Mouse (Mus musculus) MN1 (cell line): ENCODE data around the gene Rorb.

Source experiments
- DNase-seq: peaks from one replicate; pipeline ENCODE4 v3.0.0-alpha.2; 2016; ENCODE audit warnings: low spot score

Gene Rorb

DNA sequence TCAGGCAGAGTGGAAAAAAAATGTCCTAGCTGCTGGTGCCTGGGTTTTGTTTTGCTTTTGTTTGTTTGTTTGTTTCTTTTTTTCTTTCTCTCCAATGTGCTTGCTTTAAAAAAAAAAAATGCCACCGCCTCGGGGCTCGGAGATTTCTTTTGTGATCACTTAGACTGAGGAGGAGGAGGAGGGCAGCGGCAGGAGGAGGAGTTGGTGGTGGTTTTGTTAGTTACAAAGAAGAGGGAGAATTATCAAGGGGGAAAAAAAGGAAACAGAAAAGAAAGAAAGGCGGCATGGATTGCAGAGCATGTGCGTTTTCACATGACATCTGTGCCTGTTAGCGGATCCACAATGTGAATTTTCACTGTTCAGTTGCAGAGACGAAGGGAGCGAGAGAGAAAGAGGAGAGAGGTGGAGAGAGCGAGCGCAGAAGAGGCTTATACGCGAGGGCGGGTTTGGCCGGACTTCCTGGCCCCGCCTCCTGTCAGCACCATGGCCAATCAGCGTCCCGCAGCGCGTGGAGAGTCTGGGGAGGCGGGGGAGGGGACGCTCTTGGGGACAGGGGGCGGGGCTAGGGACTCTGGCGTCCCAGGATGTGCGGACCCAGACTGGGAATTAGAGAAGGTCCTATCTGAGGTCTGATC, at the start of gene Rorb:
TSS of gene Rorb (minus strand) at position 404 of the 635 bp plus-strand sequence.
- DNase-seq, result peak; percentile 87

DNA sequence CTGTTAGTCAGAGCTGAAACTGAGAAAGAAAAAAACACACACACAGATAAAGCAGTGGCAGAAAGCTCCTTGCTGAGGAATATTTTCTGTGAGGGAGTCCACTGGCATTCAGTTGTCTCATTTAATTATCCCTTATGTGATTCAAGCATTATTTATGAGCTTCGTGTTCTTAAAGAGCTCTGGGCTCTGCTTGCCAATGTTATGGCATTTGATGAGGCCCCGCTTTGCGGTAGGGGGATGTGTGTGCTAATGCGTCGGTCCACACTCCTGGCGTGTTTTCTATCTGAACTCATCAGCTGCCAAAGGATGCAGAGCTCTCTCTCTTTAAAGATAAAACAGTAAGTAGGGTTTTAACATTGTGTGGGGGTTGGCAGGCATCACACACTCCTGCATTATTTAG, 37.9 kb upstream of the Rorb start:
- DNase-seq, result peak; percentile 18

DNA sequence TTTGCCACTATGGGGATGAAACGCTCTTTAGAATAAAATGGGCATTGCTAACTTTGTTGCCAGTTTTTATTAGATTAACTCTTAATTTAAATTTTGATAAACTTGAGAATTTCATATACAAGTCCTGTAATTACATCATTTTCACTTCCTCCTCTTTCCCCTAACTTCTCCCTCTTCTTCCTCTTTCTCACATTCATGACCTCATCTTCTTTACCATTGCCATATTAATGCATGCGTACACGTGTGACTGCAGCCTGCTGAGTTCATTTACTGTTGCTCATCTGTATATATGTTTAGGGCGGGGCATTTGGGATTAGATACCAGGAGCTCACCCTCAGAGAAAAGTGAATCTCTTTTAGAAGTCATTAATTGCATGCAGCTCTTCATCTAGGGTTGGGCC, 33.5 kb upstream of the Rorb start:
- DNase-seq, result no peak

DNA sequence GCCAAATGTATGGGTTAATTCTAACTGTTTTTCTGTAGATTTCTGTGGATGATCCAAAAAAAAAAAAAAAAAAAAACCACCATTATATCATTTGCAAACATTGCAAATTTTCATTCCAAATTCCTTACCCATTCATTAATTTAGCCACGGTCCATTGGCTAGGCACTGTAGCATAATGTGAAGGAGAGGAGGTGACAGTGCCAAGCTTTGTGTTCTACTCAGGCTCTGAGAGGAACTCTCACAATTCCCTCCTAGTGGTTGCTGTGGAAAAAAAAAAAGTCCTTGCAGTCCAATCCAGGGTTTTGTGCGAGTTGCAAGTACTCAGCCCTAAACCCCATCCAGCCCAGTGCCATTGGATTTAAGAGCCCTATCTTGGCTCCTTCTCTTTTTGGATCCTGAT, 25.9 kb upstream of the Rorb start:
- no peak for DNase-seq

GRCm38 (mm10) chr19:19135838-19136237, 24.8 kb upstream of the Rorb start:
- no peak for DNase-seq

- DNase-seq, result no peak
These were observed 11.3 kb upstream of the Rorb start for GRCm38 (mm10) chr19:19122324-19122723.

DNA sequence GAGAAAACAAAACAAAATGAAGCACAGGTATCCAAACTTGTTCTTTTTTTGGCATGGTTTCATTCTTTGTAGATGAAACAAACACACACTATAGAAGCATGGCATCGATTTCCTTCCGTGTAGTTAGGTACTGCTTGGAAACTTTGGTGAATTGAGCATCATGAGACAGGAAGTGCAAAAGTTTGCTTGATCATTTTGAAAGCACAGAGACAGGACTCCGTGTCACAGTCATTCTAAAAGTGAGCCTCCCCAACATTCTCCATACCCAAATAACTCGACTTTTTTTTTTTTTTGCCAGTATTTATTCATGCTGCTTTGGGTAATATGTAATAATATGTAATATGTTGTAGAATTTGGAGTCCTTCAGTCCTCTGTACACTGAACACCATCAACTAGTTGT, 1.2 kb upstream of the Rorb start:
- no peak for DNase-seq

GRCm38 (mm10) chr19:19111428-19112170, 603 bp upstream of the Rorb start:
- DNase-seq, result peak; percentile 37

- DNase-seq, result peak; percentile 55
These were observed 806 bp downstream of the Rorb start for GRCm38 (mm10) chr19:19110011-19110768.

- no peak for DNase-seq
These were observed 2.2 kb downstream of the Rorb start for GRCm38 (mm10) chr19:19108596-19109381.

GRCm38 (mm10) chr19:19104581-19104980, 6.4 kb downstream of the Rorb start:
- DNase-seq, result no peak

DNA sequence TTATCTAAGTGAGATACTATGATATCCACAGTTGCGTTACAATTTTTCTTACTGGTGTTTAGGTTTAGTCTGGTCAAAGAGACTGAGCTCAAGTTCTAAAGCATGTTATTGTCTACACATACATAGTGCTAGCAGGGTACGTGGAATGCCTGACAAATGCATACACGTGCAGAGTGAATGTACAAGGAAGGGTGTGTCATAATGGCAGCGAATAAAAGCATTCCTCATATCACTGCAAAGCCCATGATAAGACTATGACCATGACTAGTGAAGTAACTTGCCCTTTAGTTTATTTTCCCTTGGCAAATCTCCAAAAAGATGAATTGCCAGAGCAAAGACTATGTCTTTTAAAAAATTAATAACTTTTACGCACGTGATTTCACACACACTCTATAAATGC, 13.8 kb downstream of the Rorb start:
- no peak for DNase-seq

- no peak for DNase-seq
These were observed 21.6 kb downstream of the Rorb start for GRCm38 (mm10) chr19:19089427-19089826.

DNA sequence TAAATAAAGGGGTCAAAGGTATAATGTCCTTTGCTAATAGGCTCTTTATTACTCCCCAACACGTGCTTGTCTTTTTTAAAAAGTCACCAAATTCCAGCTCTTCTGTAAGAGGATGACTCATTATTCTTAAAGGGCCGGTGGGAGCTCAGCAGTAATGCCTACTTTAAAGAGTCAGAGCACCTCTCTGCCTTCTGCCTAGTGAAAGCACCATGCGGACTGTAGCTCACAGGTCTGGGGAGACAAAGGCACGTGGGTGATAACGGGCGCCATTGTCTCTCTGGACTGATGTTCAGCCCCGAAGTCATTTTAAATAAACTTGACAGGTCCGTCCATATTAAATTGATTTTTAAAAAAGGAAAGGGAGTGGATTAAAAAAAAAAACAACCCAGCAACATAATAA, 33.1 kb downstream of the Rorb start:
- peak; percentile 29 for DNase-seq

- DNase-seq, result no peak
These were observed 36.2 kb downstream of the Rorb start for GRCm38 (mm10) chr19:19074756-19075155.

DNA sequence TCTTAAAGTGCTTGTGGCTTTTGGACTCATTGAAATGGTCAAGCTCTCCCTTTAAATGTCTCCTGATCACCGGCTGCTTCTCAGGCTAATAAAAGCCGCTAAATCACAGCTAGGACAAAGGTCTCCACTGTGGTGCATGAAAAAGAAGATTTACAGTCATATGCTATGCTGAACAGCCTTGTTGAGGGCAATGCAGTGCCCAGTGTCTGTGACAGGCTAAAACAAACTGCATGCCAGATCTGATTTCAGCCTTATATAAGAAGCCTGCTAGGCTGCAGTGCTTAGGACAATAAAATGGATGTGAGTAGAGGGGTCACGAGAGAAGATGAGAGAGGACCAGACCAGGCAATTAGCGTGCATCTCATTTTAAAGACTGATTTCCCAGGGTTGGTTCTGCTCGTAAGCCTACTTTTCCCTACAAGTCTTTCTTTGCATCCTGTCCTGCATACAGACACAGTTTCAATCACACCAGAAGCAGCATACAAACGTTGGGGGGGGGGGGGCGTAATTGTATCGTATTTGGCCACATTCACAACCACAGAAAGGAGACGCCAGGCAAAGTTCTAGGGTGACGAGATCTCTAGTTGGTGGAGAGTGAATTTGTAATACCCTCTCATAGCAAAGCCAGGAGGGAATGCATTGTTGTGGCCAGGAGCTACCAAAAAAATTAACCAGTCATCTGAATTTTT, 52.1 kb downstream of the Rorb start:
- peak; percentile 18 for DNase-seq

DNA sequence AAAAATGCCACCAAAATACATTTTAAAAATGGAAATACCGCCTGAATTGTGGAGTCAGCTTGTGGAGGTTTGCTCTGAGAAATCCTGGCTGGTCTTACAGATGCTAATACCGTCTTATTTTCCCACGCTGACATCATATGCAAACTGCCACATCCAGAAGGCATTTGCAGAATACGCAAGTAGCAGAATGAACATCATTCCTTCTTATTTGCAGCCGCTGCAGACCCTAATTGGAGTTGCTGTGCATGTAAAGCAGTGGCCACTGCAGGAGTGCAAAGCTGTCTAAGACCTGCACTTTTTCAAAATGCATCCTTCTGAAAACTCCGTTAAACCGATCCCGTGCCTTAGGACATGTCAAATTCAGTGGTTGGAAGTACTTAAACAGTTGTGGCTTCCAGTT, 52.8 kb downstream of the Rorb start:
- no peak for DNase-seq

DNA sequence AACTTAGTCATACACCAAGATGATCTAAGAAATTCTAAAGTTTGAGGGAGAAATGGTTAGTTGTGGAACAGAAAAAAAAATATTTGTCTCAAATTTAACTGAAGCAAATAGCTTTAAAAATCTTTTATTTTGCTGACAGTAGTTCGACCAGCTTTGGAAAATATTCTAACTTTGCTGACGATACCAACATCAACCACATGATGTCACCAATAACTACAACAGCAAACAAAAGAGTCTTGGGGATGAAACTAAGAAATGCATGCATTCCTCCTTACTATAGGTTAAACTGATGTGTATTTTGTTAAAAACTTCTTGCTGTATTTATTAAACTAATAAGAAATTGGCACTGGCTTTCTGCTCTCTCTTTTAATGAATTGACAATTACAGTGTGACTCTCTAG, 67.9 kb downstream of the Rorb start:
- peak; percentile 7 for DNase-seq

- no peak for DNase-seq
These were observed 70.2 kb downstream of the Rorb start for GRCm38 (mm10) chr19:19040800-19041199.

DNA sequence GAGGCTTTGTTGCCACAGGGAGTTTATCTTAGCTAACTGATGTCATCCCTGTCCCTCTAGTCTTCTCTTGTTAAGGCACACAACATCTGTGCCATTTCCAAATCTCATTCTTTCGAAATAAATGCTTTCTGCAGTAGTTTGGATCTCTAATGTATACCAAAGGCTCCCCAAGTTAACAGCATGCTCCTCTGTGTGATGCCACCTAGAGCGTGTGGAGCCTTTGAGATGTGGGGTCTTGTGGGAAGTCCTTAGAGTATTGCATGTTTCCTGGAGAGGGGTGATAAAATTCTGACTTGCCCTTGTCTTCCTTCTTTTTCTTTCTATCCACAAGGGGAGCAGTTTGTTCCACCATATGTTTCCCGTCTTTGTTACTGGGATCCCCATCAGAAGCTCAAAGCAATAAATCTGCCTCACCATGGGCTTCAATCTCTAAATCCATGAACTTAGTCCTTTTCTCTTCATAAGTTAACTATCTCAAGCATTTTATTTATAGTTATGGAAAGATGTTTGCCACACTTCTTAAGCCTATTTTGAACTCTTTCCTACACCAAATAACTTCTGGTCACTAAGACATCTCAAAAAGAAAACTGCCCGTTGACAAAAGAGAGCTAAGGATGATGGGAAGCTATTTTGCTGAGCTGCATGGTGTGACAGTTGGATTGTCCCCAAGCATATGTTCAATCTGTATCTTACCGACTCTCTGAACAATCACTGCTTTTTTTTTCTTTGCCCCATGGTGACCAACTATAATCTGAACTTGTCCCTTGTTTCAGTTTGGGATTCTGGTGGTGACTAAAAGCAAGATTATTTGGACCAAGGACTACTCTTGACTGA, 76.3 kb downstream of the Rorb start:
- no peak for DNase-seq

DNA sequence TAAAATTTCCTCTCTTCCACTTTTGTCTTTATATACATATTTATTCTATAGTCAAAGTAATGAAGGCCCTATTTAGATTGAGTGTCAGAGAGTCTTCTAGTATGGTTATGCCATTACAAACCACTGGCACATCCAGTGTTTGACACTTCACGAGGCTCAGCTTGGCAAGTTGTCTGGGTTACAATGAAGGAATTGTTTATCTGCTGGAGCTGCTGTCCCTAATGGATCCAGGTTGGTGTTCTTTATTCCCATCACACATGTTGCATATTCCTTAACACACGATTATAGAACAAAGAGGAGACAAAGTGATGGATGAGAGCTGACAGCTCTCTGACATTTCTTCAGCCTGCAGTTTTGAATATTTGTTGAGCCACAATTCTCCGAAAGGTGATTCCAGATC, 77.0 kb downstream of the Rorb start:
- no peak for DNase-seq
